Mouse (Mus musculus): ENCODE data around the gene Lrrtm1. TPM values are rescaled to one million over a fixed set of nuclear protein-coding genes. Genes with fewer than 3 reads are reported as not detected.

Gene Lrrtm1
- polyA plus RNA-seq, 1 experiment from 2014 or later, result 3.0 TPM

DNA sequence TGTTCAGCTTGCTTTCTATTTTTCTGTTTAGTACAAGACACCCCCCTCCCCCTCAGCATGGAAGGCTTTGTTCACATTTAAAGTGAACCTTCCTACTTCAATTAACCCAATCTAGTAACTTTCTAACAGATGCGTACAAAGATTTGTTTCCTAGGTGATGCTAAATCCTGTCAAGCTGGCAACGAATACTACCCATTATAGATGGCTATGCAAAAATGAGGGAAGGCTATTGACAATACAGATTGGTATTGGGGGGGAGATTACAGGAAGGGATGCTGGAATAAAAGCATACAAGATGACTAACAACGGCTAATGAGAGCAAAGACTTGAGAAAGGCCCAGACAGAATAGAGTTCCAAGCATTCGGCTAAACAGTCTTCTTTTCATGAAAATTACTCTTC lies 21.7 kb upstream of the Lrrtm1 start:
- Histone ChIP-seq H3K4me1 (ENCODE audit: control insufficient read depth, insufficient read depth, low read length) (no peaks in the 10 kb centered on the region), H3K9me3 (ENCODE audit: control insufficient read depth, low read depth, low read length) (no peaks in the 10 kb centered on the region), H3K27me3 (ENCODE audit: control insufficient read depth, insufficient read depth, low read length) (no peaks in the 10 kb centered on the region), H3K4me3 (ENCODE audit: low read depth, low read length) (no peak overlapping the region), H3K4me2 (replicated peaks; ENCODE audit: low read depth, low read length) (no peak overlapping the region), H3K27ac (ENCODE audit: low read length) (no peak overlapping the region), H3K36me3 (ENCODE audit: control insufficient read depth, insufficient read depth, low read length) (no peaks in the 10 kb centered on the region), H3K9ac (replicated peaks; ENCODE audit: low read depth, low read length) (no peak overlapping the region)
- ATAC-seq (ENCODE audit: insufficient number of reproducible peaks, insufficient read depth, low FRiP score, low read depth), result no peak
- 74% methylated on average over 4 of the region's 4 CpGs for WGBS

DNA sequence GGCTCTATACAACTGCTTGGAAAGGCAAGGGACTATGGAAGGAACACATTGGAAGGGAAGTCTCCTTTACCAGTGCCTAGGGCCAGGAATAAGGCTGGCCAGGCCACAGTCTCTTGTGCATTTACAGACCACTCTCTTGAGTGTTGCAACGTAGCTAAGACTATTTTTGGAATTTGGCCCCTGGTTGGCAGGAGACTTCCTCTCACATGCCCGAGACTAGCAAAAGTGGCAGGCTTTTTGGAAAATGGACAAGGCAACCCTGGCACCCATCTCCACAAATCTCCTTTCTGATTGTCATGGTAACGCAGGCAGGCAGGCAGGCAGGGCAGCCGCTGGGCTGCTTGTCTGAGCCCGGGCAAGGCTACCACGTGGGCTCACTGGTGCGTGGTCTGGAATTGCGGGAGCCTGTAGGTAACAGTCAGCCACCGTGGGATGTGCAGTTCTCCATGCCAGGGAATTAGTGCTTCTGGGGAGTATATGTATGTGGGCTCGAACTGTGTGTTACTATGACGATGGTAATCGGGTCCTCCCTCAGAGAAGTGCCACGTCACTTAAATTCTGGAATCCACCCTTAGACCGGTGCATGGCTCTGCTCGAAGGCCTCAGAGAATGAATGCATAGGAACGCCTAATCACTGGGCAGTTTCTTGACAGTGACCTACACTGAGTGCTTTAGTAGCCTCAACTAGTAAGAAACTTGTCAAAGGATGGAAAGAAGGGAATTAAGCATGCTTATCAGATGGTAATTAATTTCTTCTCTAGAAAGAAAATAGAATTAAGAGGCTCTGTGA lies 19.4 kb upstream of the Lrrtm1 start:
- H3K36me3 ChIP-seq (ENCODE audit: control insufficient read depth, insufficient read depth, low read length), result no peaks in the 10 kb centered on the region
- H3K9me3 ChIP-seq (ENCODE audit: control insufficient read depth, low read depth, low read length), result no peaks in the 10 kb centered on the region
- WGBS, result 77% methylated on average over 16 of the region's 16 CpGs
- H3K27ac ChIP-seq (ENCODE audit: low read length), result no peak overlapping the region
- no peaks in the 10 kb centered on the region for H3K4me1 ChIP-seq (ENCODE audit: control insufficient read depth, insufficient read depth, low read length)
- H3K4me2 ChIP-seq (replicated peaks; ENCODE audit: low read depth, low read length), result no peak overlapping the region
- H3K9ac ChIP-seq (replicated peaks; ENCODE audit: low read depth, low read length), result no peak overlapping the region
- no peaks in the 10 kb centered on the region for H3K27me3 ChIP-seq (ENCODE audit: control insufficient read depth, insufficient read depth, low read length)
- no peak overlapping the region for H3K4me3 ChIP-seq (ENCODE audit: low read depth, low read length)
- no peak for ATAC-seq (ENCODE audit: insufficient number of reproducible peaks, insufficient read depth, low FRiP score, low read depth)

DNA sequence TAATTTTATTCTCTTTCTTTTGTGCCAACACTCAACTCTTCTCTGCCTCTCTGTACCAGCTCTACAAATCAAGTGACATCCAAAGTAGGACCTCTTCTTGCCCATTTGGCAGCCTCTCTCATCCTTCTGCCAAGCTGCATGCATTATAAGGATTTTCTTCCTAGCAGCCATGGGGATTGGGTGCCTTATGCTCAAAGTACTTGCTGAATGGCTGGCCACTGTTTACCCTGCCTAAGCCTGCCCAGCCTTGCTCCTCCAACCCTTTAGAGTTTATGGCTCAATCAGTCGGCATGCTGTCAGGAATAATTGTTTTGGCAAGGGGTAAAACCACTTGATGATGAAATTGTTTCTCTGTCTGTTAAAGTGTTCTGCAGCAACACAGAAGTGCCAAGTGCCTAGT lies 2.1 kb upstream of the Lrrtm1 start:
- WGBS, result 10% methylated on average over 1 of the region's 1 CpGs
- no peak for ATAC-seq (ENCODE audit: insufficient number of reproducible peaks, insufficient read depth, low FRiP score, low read depth)
- no peaks in the 10 kb centered on the region for H3K36me3 ChIP-seq (ENCODE audit: control insufficient read depth, insufficient read depth, low read length)
- no peak overlapping the region for H3K4me2 ChIP-seq (replicated peaks; ENCODE audit: low read depth, low read length)
- H3K4me1 ChIP-seq (ENCODE audit: control insufficient read depth, insufficient read depth, low read length), result no peaks in the 10 kb centered on the region
- no peak overlapping the region for H3K27ac ChIP-seq (ENCODE audit: low read length)
- H3K27me3 ChIP-seq (ENCODE audit: control insufficient read depth, insufficient read depth, low read length), result peaks cover 28% of the 10 kb centered on the region
- H3K9me3 ChIP-seq (ENCODE audit: control insufficient read depth, low read depth, low read length), result no peaks in the 10 kb centered on the region
- no peak overlapping the region for H3K9ac ChIP-seq (replicated peaks; ENCODE audit: low read depth, low read length)
- H3K4me3 ChIP-seq (ENCODE audit: low read depth, low read length), result no peak overlapping the region

GRCm38 (mm10) chr6:77243541-77244231 lies 1.2 kb downstream of the Lrrtm1 start:
- no peaks in the 10 kb centered on the region for H3K9me3 ChIP-seq (ENCODE audit: control insufficient read depth, low read depth, low read length)
- peak overlapping the region; percentile 37 for H3K4me3 ChIP-seq (ENCODE audit: low read depth, low read length)
- H3K4me1 ChIP-seq (ENCODE audit: control insufficient read depth, insufficient read depth, low read length), result no peaks in the 10 kb centered on the region
- under 1% methylated on average over 43 of the region's 43 CpGs for WGBS
- peak overlapping the region; percentile 75 for H3K4me2 ChIP-seq (replicated peaks; ENCODE audit: low read depth, low read length)
- ATAC-seq (ENCODE audit: insufficient number of reproducible peaks, insufficient read depth, low FRiP score, low read depth), result peak; percentile 33; the same call in 1 of the 2 replicates
- H3K36me3 ChIP-seq (ENCODE audit: control insufficient read depth, insufficient read depth, low read length), result no peaks in the 10 kb centered on the region
- H3K27ac ChIP-seq (ENCODE audit: low read length), result no peak overlapping the region
- H3K9ac ChIP-seq (replicated peaks; ENCODE audit: low read depth, low read length), result no peak overlapping the region
- H3K27me3 ChIP-seq (ENCODE audit: control insufficient read depth, insufficient read depth, low read length), result peaks cover 31% of the 10 kb centered on the region

DNA sequence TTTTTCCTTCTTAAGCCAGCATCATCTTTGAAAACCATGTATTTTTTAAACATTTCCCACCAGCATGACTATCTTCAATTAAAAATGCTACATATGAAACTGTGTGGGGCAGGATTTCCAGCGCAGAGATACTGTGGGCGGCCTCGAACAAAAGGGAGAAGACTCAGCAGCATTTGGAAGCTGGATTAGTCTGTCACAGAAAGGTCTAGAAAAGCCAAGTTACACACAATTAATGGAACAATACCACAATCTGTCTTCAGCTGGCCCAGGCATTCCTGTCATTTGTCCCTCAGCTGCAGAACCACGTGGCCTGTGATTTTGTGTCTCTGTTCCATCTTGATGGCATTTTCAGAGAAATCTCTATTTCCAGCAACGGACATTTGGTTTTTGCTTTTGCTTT lies 11.0 kb downstream of the Lrrtm1 start:
- H3K4me2 ChIP-seq (replicated peaks; ENCODE audit: low read depth, low read length), result no peak overlapping the region
- no peaks in the 10 kb centered on the region for H3K27me3 ChIP-seq (ENCODE audit: control insufficient read depth, insufficient read depth, low read length)
- no peaks in the 10 kb centered on the region for H3K36me3 ChIP-seq (ENCODE audit: control insufficient read depth, insufficient read depth, low read length)
- no peak overlapping the region for H3K9ac ChIP-seq (replicated peaks; ENCODE audit: low read depth, low read length)
- no peak overlapping the region for H3K4me3 ChIP-seq (ENCODE audit: low read depth, low read length)
- 84% methylated on average over 5 of the region's 5 CpGs for WGBS
- H3K9me3 ChIP-seq (ENCODE audit: control insufficient read depth, low read depth, low read length), result no peaks in the 10 kb centered on the region
- no peak for ATAC-seq (ENCODE audit: insufficient number of reproducible peaks, insufficient read depth, low FRiP score, low read depth)
- H3K27ac ChIP-seq (ENCODE audit: low read length), result no peak overlapping the region
- H3K4me1 ChIP-seq (ENCODE audit: control insufficient read depth, insufficient read depth, low read length), result no peaks in the 10 kb centered on the region

- Histone ChIP-seq H3K27me3 (ENCODE audit: control insufficient read depth, insufficient read depth, low read length) (no peaks in the 10 kb centered on the region), H3K9me3 (ENCODE audit: control insufficient read depth, low read depth, low read length) (no peaks in the 10 kb centered on the region), H3K36me3 (ENCODE audit: control insufficient read depth, insufficient read depth, low read length) (no peaks in the 10 kb centered on the region), H3K9ac (replicated peaks; ENCODE audit: low read depth, low read length) (no peak overlapping the region), H3K27ac (ENCODE audit: low read length) (no peak overlapping the region), H3K4me2 (replicated peaks; ENCODE audit: low read depth, low read length) (no peak overlapping the region), H3K4me1 (ENCODE audit: control insufficient read depth, insufficient read depth, low read length) (no peaks in the 10 kb centered on the region), H3K4me3 (ENCODE audit: low read depth, low read length) (no peak overlapping the region)
- WGBS, result 90% methylated on average over 4 of the region's 4 CpGs
- ATAC-seq (ENCODE audit: insufficient number of reproducible peaks, insufficient read depth, low FRiP score, low read depth), result no peak
These were observed 13.9 kb downstream of the Lrrtm1 start for GRCm38 (mm10) chr6:77256348-77256747.

GRCm38 (mm10) chr6:77257358-77258105 lies 15.0 kb downstream of the Lrrtm1 start:
- Histone ChIP-seq H3K9ac (replicated peaks; ENCODE audit: low read depth, low read length) (no peak overlapping the region), H3K27ac (ENCODE audit: low read length) (no peak overlapping the region), H3K27me3 (ENCODE audit: control insufficient read depth, insufficient read depth, low read length) (no peaks in the 10 kb centered on the region), H3K4me2 (replicated peaks; ENCODE audit: low read depth, low read length) (no peak overlapping the region), H3K36me3 (ENCODE audit: control insufficient read depth, insufficient read depth, low read length) (no peaks in the 10 kb centered on the region), H3K4me3 (ENCODE audit: low read depth, low read length) (no peak overlapping the region), H3K4me1 (ENCODE audit: control insufficient read depth, insufficient read depth, low read length) (no peaks in the 10 kb centered on the region), H3K9me3 (ENCODE audit: control insufficient read depth, low read depth, low read length) (no peaks in the 10 kb centered on the region)
- no peak for ATAC-seq (ENCODE audit: insufficient number of reproducible peaks, insufficient read depth, low FRiP score, low read depth)
- 31% methylated on average over 7 of the region's 7 CpGs for WGBS

DNA sequence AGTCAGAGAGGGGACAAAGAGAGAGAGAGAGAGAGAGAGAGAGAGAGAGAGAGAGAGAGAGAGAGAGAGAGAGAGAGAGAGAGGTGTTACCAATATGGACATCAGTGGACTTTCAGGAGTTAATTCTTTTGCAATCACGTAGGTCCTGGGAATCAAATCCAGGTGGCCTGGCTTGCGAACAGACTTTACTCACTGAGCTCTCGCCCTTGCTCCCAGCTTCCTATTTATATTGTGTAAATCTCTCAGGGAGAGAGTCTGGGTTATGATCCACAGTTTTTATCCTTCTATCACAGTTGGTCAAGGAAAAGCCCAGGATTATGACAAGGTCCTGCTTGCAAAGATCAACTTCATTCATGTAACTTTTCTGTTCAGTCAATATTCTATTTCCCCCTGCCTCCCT lies 22.7 kb downstream of the Lrrtm1 start:
- 58% methylated on average over 3 of the region's 3 CpGs for WGBS
- no peaks in the 10 kb centered on the region for H3K4me1 ChIP-seq (ENCODE audit: control insufficient read depth, insufficient read depth, low read length)
- no peak overlapping the region for H3K4me2 ChIP-seq (replicated peaks; ENCODE audit: low read depth, low read length)
- no peaks in the 10 kb centered on the region for H3K36me3 ChIP-seq (ENCODE audit: control insufficient read depth, insufficient read depth, low read length)
- no peak overlapping the region for H3K27ac ChIP-seq (ENCODE audit: low read length)
- H3K9me3 ChIP-seq (ENCODE audit: control insufficient read depth, low read depth, low read length), result no peaks in the 10 kb centered on the region
- no peaks in the 10 kb centered on the region for H3K27me3 ChIP-seq (ENCODE audit: control insufficient read depth, insufficient read depth, low read length)
- no peak overlapping the region for H3K9ac ChIP-seq (replicated peaks; ENCODE audit: low read depth, low read length)
- H3K4me3 ChIP-seq (ENCODE audit: low read depth, low read length), result no peak overlapping the region
- ATAC-seq (ENCODE audit: insufficient number of reproducible peaks, insufficient read depth, low FRiP score, low read depth), result no peak
